In the genomic region with DNA sequence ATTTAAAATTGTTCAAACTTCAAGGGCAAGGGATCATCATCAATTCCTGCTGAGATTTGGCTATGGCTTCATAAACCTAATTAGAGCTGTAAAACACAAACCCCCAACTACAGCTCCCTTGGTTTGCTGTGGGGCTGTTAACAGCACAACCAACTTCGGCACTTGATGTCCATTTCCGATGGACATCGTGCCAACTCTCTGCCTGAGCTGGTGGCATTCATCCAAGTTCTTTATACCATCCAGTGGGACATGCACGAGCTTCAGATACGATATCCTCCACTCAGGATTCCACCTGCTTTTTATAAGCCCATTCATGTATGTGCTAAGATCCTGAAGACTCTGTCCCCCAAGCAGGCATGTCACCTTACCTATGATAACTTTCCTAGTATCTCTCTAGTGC, we compare ENCODE assay signal across 18 mouse cellular contexts.
"Had no signal": no experiment of that assay in that cellular context is flagged by ENCODE, and none has a peak within 500 bp of the region (broad histone marks: within the 10 kb centered on the region; RNA-seq: fewer than 3 reads in every experiment).

No protein-coding gene starts in this region.

- H3K27ac ChIP-seq: midbrain, embryonic 10.5 days; midbrain, embryonic 13.5 days; midbrain, embryonic 15.5 days; neural tube, embryonic 13.5 days; neural tube, embryonic 15.5 days had no signal

- H3K4me3 ChIP-seq: midbrain, embryonic 10.5 days; midbrain, embryonic 13.5 days; midbrain, embryonic 15.5 days; myocyte; neural tube, embryonic 13.5 days; neural tube, embryonic 15.5 days had no signal

- DNase-seq: lung, adult 18-20 months; lung, embryonic 14.5 days; lung, postnatal 10 days; lung, postnatal 4 days; retina, postnatal 1 day; right cerebral cortex, adult 18-20 months; right cerebral cortex, postnatal 25 days; right cerebral cortex, postnatal 4 days; spleen, adult 18-20 months; thymus, adult 18-20 months; thymus, postnatal 14 days; thymus, postnatal 36 days had no signal

- H3K36me3 ChIP-seq: midbrain, embryonic 10.5 days; midbrain, embryonic 13.5 days; midbrain, embryonic 15.5 days; neural tube, embryonic 13.5 days; neural tube, embryonic 15.5 days had no signal

- H3K27me3 ChIP-seq: midbrain, embryonic 15.5 days had no signal
